Mouse (Mus musculus) lung, embryonic 16.5 days (tissue): ENCODE measurements around the gene Aox3. TPM values are rescaled to one million over a fixed set of nuclear protein-coding genes. Genes with fewer than 3 reads are reported as not detected.

Source experiments
- ATAC-seq: fragments of 200-750 bp; cut with Nextera tagmentation; 2 replicates; pipeline ENCODE4 v1.8.0; 2017; ENCODE audit warnings: low read depth, mild to moderate bottlenecking, moderate library complexity
- H3K27ac ChIP-seq: fragments of 300-500 bp; sonication (generic); 2 replicates; pipeline ENCODE4 v1.5.1; 2014; ENCODE audit warnings: mild to moderate bottlenecking, control low read depth, low read length
- H3K27me3 ChIP-seq: fragments of 300-500 bp; sonication (generic); 2 replicates; pipeline ENCODE4 v1.6.1; 2014; ENCODE audit warnings: low read depth, low read length, mixed read lengths; ENCODE audit not compliant: control insufficient read depth, insufficient read depth
- H3K36me3 ChIP-seq: fragments of 300-500 bp; sonication (generic); 2 replicates; pipeline ENCODE4 v1.6.1; 2014; ENCODE audit warnings: low read length; ENCODE audit not compliant: control insufficient read depth, insufficient read depth
- H3K4me1 ChIP-seq: fragments of 300-500 bp; sonication (generic); replicated peaks from 2 replicates; pipeline ENCODE4 v1.6.1; 2014; ENCODE audit warnings: low read length, mixed read lengths; ENCODE audit not compliant: control insufficient read depth, insufficient read depth
- H3K4me2 ChIP-seq: fragments of 300-500 bp; sonication (generic); 2 replicates; pipeline ENCODE4 v1.6.1; 2014; ENCODE audit warnings: low read depth, low read length, control low read depth
- H3K4me3 ChIP-seq: fragments of 300-500 bp; sonication (generic); 2 replicates; pipeline ENCODE4 v1.5.1; 2014; ENCODE audit warnings: mild to moderate bottlenecking, low read length, control low read depth
- H3K9ac ChIP-seq: fragments of 300-500 bp; sonication (generic); 2 replicates; pipeline ENCODE4 v1.6.1; 2014; ENCODE audit warnings: low read length, control low read depth
- H3K9me3 ChIP-seq: fragments of 300-500 bp; sonication (generic); 2 replicates; pipeline ENCODE4 v1.6.1; 2016; ENCODE audit warnings: low read length; ENCODE audit not compliant: control insufficient read depth
- WGBS: fragments of 180-500 bp; shearing (Covaris S2); extraction: QIAGEN DNeasy Blood & Tissue Kit; methylation state at CpG from one replicate; pipeline ENCODE4 v1.1.7; 2014; 5-methylcytosine and 5-hydroxymethylcytosine counted together
- polyA plus RNA-seq: library from polyadenylated mRNA; unstranded; fragments of >200 nt; fragmentation: Nextera tagmentation; extraction: Ambion mirVana; gene quantifications from 2 replicates; pipeline ENCODE4 v1.2.1, GENCODE M21; 2015

Gene Aox3
- polyA plus RNA-seq, 1 experiment from 2014 or later, result 2.7 TPM

- no peak overlapping the region for H3K4me2 ChIP-seq
- no peak for ATAC-seq
- no peaks in the 10 kb centered on the region for H3K27me3 ChIP-seq
- no peaks in the 10 kb centered on the region for H3K4me1 ChIP-seq
- H3K27ac ChIP-seq, result no peak overlapping the region
- H3K9ac ChIP-seq, result no peak overlapping the region
- no peaks in the 10 kb centered on the region for H3K36me3 ChIP-seq
- H3K9me3 ChIP-seq, result no peaks in the 10 kb centered on the region
- no peak overlapping the region for H3K4me3 ChIP-seq
These were observed 116.0 kb downstream of the Aox3 start for GRCm38 (mm10) chr1:58228916-58229315.

GRCm38 (mm10) chr1:58229774-58230173 is 116.8 kb downstream of the Aox3 start:
- WGBS, result 83% methylated on average over 4 of the region's 4 CpGs
- Histone ChIP-seq H3K27me3 (no peaks in the 10 kb centered on the region), H3K36me3 (no peaks in the 10 kb centered on the region), H3K27ac (no peak overlapping the region), H3K4me2 (no peak overlapping the region), H3K4me1 (no peaks in the 10 kb centered on the region), H3K4me3 (no peak overlapping the region), H3K9ac (no peak overlapping the region), H3K9me3 (no peaks in the 10 kb centered on the region)
- no peak for ATAC-seq

- Histone ChIP-seq H3K4me2 (no peak overlapping the region), H3K4me3 (no peak overlapping the region), H3K27me3 (no peaks in the 10 kb centered on the region), H3K27ac (no peak overlapping the region), H3K9ac (no peak overlapping the region), H3K9me3 (no peaks in the 10 kb centered on the region), H3K36me3 (no peaks in the 10 kb centered on the region), H3K4me1 (no peaks in the 10 kb centered on the region)
- no peak for ATAC-seq
- WGBS, result 30% methylated on average over 5 of the region's 5 CpGs
These were observed 117.6 kb downstream of the Aox3 start for GRCm38 (mm10) chr1:58230542-58230941.

GRCm38 (mm10) chr1:58235405-58235804 is 122.5 kb downstream of the Aox3 start:
- H3K9me3 ChIP-seq, result no peaks in the 10 kb centered on the region
- no peak overlapping the region for H3K4me2 ChIP-seq
- H3K4me3 ChIP-seq, result no peak overlapping the region
- no peak for ATAC-seq
- H3K9ac ChIP-seq, result no peak overlapping the region
- H3K4me1 ChIP-seq, result peaks cover 3% of the 10 kb centered on the region; the same call in 1 of the 2 replicates
- no peak overlapping the region for H3K27ac ChIP-seq
- no peaks in the 10 kb centered on the region for H3K36me3 ChIP-seq
- 52% methylated on average over 5 of the region's 5 CpGs for WGBS
- H3K27me3 ChIP-seq, result no peaks in the 10 kb centered on the region

- H3K9ac ChIP-seq, result no peak overlapping the region
- 64% methylated on average over 4 of the region's 4 CpGs for WGBS
- no peak overlapping the region for H3K27ac ChIP-seq
- no peak overlapping the region for H3K4me3 ChIP-seq
- ATAC-seq, result peak; percentile 76
- no peaks in the 10 kb centered on the region for H3K36me3 ChIP-seq
- H3K4me2 ChIP-seq, result no peak overlapping the region
- H3K9me3 ChIP-seq, result no peaks in the 10 kb centered on the region
- H3K4me1 ChIP-seq, result peaks cover 3% of the 10 kb centered on the region; the same call in 1 of the 2 replicates
- H3K27me3 ChIP-seq, result no peaks in the 10 kb centered on the region
These were observed 124.8 kb downstream of the Aox3 start for GRCm38 (mm10) chr1:58237527-58238299.

GRCm38 (mm10) chr1:58238440-58238839 is 125.5 kb downstream of the Aox3 start:
- no peak for ATAC-seq
- no peak overlapping the region for H3K4me2 ChIP-seq
- H3K27me3 ChIP-seq, result no peaks in the 10 kb centered on the region
- WGBS, result 62% methylated on average over 5 of the region's 5 CpGs
- H3K27ac ChIP-seq, result no peak overlapping the region
- H3K9me3 ChIP-seq, result no peaks in the 10 kb centered on the region
- H3K9ac ChIP-seq, result no peak overlapping the region
- H3K4me1 ChIP-seq, result peaks cover 3% of the 10 kb centered on the region; the same call in 1 of the 2 replicates
- no peak overlapping the region for H3K4me3 ChIP-seq
- no peaks in the 10 kb centered on the region for H3K36me3 ChIP-seq

- H3K36me3 ChIP-seq, result no peaks in the 10 kb centered on the region
- no peak for ATAC-seq
- H3K9me3 ChIP-seq, result no peaks in the 10 kb centered on the region
- 94% methylated on average over 9 of the region's 9 CpGs for WGBS
- H3K4me2 ChIP-seq, result no peak overlapping the region
- peaks cover 3% of the 10 kb centered on the region; the same call in 1 of the 2 replicates for H3K4me1 ChIP-seq
- no peak overlapping the region for H3K27ac ChIP-seq
- no peaks in the 10 kb centered on the region for H3K27me3 ChIP-seq
- H3K9ac ChIP-seq, result no peak overlapping the region
- no peak overlapping the region for H3K4me3 ChIP-seq
These were observed 126.0 kb downstream of the Aox3 start for GRCm38 (mm10) chr1:58238961-58239360.

- Histone ChIP-seq H3K27ac (no peak overlapping the region), H3K9ac (no peak overlapping the region), H3K4me2 (no peak overlapping the region), H3K4me3 (no peak overlapping the region), H3K36me3 (no peaks in the 10 kb centered on the region), H3K27me3 (no peaks in the 10 kb centered on the region), H3K9me3 (no peaks in the 10 kb centered on the region), H3K4me1 (peaks cover 3% of the 10 kb centered on the region; the same call in 1 of the 2 replicates)
- 57% methylated on average over 6 of the region's 6 CpGs for WGBS
- ATAC-seq, result 0 out of 2 replicates have a peak, but pooled peaks have one; percentile 17
These were observed 127.4 kb downstream of the Aox3 start for GRCm38 (mm10) chr1:58240347-58240746.

- Histone ChIP-seq H3K9ac (no peak overlapping the region), H3K4me2 (no peak overlapping the region), H3K4me3 (no peak overlapping the region), H3K27me3 (no peaks in the 10 kb centered on the region), H3K27ac (no peak overlapping the region), H3K4me1 (no peaks in the 10 kb centered on the region), H3K9me3 (no peaks in the 10 kb centered on the region), H3K36me3 (no peaks in the 10 kb centered on the region)
- ATAC-seq, result no peak
- WGBS, result 73% methylated on average over 3 of the region's 3 CpGs
These were observed 131.6 kb downstream of the Aox3 start for GRCm38 (mm10) chr1:58244487-58244886.
